Mouse (Mus musculus): ENCODE data around the gene Sulf2. TPM values are rescaled to one million over a fixed set of nuclear protein-coding genes. Genes with fewer than 3 reads are reported as not detected.

Sulf2 gene
- polyA plus RNA-seq, 1 experiment from 2014 or later, result 25.3 TPM

DNA sequence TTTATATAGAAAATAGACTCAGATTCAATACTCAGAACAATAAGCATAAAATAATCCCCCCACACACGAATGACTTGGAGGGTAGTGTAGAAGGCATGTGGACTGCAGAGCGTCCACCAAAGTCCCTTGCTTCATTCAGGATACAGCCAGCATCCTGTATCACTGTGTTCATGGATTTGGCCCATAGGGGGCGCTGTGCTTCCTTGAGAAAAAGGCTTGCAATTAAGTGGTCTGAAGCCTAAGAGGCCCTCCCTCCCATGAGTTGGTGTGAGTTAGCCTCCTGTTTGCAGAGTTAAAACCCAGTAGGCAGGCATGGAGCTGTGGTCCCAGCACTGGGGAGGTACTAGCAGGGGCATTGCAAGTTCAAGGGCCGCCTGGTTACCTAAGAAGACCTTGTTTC, 47.1 kb downstream of the Sulf2 start:
- Histone ChIP-seq H3K27me3 (no peaks in the 10 kb centered on the region), H3K9ac (no peak overlapping the region), H3K36me3 (ENCODE audit: poor library complexity, severe bottlenecking) (no peaks in the 10 kb centered on the region), H3K4me3 (no peak overlapping the region), H3K4me1 (peaks cover 21% of the 10 kb centered on the region), H3K9me3 (replicated peaks) (no peaks in the 10 kb centered on the region), H3K27ac (no peak overlapping the region), H3K4me2 (no peak overlapping the region)
- peak; percentile 57; the same call in 1 of the 2 replicates for ATAC-seq
- WGBS, result 16% methylated on average over 4 of the region's 4 CpGs

DNA sequence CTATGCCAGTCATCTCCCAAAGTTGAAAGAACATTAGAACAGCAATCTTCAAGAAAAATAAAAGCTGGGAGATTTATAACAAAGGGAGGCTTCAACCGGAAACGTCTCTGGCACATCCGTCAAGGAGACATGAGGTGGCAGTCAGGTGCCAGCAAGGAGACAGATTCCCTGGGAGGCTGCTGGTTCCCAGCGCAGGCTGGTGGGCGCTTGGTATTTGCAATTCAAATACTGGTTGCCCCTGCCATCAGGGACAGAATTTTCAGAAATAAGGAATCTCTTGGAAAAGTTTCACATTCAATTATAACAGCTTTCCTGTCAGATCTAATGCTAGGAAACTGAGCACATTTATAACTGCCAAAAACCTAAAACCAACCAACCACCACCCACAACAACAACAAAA, 47.6 kb downstream of the Sulf2 start:
- ATAC-seq, result no peak

DNA sequence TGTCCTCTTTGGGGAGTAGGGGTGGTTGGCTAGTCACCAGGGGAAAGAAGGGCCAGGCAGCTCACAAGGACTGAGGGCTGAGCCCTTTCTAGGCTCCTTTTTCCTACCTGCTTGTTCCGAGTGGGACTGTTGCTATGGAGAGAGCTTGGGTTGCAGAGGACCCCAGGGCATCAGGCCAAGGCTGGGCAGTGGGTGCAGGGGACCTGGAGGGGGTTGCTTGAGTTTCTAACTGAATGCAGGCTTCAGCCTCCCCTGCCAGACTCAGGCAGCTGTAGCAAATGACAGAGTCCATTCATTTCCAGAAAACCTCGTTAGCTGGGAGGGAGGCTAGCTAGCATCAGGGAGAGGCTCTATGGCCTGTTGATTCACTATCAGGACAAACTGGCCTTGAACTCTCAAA, 48.8 kb downstream of the Sulf2 start:
- H3K27me3 ChIP-seq, result no peaks in the 10 kb centered on the region
- no peak overlapping the region for H3K4me2 ChIP-seq
- no peaks in the 10 kb centered on the region for H3K36me3 ChIP-seq (ENCODE audit: poor library complexity, severe bottlenecking)
- H3K27ac ChIP-seq, result no peak overlapping the region
- WGBS, result 29% methylated on average over 2 of the region's 2 CpGs
- H3K4me1 ChIP-seq, result peaks cover 18% of the 10 kb centered on the region
- H3K9ac ChIP-seq, result no peak overlapping the region
- no peak for ATAC-seq
- no peak overlapping the region for H3K4me3 ChIP-seq
- no peaks in the 10 kb centered on the region for H3K9me3 ChIP-seq (replicated peaks)

More for the DNA sequence above, 47.6 kb downstream of the Sulf2 start:
- H3K9me3 ChIP-seq (replicated peaks), result no peaks in the 10 kb centered on the region
- no peaks in the 10 kb centered on the region for H3K27me3 ChIP-seq
- 68% methylated on average over 5 of the region's 5 CpGs for WGBS
- H3K4me3 ChIP-seq, result no peak overlapping the region
- no peak overlapping the region for H3K27ac ChIP-seq
- peaks cover 21% of the 10 kb centered on the region for H3K4me1 ChIP-seq
- H3K36me3 ChIP-seq (ENCODE audit: poor library complexity, severe bottlenecking), result no peaks in the 10 kb centered on the region
- H3K9ac ChIP-seq, result no peak overlapping the region
- no peak overlapping the region for H3K4me2 ChIP-seq

DNA sequence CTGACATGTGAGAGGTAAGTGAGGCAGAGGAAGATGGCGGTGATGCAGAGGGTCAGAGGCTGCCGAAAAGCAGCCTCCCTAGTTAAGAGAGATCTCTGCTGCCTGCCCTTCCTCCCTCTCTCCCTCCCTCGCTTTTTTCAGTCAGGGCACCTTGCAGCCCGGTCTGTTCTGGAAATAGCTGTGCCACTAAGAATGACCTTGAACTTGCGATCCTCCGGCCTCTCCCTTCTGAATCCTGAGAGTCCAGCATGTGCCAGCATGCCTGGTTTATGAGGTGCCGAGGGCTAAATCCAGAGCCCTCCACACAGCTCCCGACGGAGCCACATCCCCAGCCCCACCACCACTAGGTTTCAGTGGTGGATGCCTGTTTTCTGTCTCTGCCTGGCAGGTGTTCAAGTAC, 49.6 kb downstream of the Sulf2 start:
- H3K4me1 ChIP-seq, result peaks cover 18% of the 10 kb centered on the region
- no peak overlapping the region for H3K27ac ChIP-seq
- 81% methylated on average over 9 of the region's 9 CpGs for WGBS

DNA sequence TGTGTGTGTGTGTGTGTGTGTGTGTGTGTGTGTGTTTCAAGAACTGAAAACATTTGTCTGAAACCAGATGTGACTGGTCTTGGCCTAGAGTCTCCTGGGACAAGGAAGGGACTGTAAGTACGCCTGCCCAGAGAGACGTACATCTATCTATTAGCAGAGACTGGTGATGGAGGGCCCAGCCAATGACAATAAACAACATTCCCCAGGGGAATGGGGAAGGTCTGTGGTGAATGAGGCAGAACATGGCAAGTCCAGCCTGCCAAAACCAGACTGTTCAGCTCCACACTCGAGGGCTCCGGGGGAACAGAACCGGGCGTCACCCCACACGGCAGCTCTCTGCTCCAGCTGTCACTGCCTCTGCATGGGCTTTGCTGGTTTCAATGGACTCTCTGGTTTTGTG, 52.6 kb downstream of the Sulf2 start:
- Histone ChIP-seq H3K9ac (no peak overlapping the region), H3K4me1 (peaks cover 25% of the 10 kb centered on the region), H3K4me3 (no peak overlapping the region), H3K27me3 (no peaks in the 10 kb centered on the region), H3K4me2 (no peak overlapping the region), H3K27ac (no peak overlapping the region), H3K9me3 (replicated peaks) (no peaks in the 10 kb centered on the region), H3K36me3 (ENCODE audit: poor library complexity, severe bottlenecking) (no peaks in the 10 kb centered on the region)
- 84% methylated on average over 7 of the region's 7 CpGs for WGBS
- ATAC-seq, result no peak

More for the DNA sequence above, 49.6 kb downstream of the Sulf2 start:
- no peaks in the 10 kb centered on the region for H3K9me3 ChIP-seq (replicated peaks)
- no peak overlapping the region for H3K9ac ChIP-seq
- no peaks in the 10 kb centered on the region for H3K27me3 ChIP-seq
- H3K4me2 ChIP-seq, result no peak overlapping the region
- no peak overlapping the region for H3K4me3 ChIP-seq
- no peak for ATAC-seq
- H3K36me3 ChIP-seq (ENCODE audit: poor library complexity, severe bottlenecking), result no peaks in the 10 kb centered on the region

DNA sequence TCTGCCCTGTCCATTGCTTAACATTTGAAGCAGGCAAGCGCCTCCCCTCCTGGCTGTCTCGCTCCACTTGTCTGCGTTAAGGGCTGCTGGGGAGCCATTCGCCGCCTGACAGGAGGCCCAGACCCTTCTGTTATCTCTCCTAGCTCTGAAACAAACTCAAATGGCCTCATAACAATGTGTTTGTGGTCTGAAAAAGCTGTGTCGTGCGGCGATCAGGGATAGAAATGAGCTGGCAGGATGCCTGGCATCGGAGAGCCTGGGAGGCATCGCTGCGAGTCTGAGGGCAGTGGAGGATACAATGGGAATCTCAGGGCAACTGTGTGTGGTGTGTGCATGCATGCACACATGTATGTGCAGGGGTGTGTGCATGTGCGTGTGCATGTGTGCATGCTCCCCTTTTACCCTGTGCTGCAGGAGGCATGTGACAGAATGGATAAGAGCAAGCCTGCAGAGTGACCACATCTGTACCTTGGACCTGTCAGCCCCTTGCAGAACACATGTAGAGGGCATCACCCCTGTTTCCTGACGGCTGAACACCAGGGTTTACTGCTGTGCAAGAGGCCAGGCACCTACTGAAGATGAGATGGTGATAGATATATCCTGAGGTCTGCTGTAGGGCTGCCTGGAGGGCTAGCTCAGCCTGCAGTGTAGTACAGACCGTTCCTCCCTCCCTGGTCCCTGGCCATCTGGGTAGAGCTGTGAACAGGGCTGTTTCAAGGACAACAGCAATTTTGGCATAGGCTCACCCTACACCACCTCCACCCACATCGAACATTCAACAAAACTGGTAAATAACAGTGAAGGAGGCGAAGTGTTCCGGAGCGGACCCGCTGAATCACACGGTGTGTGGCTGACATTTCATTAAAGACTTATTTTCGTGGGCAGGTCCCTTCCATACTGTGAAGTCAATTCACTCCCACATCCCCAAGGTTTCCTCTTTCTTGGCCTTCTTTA, 54.9 kb downstream of the Sulf2 start:
- Histone ChIP-seq H3K27me3 (no peaks in the 10 kb centered on the region), H3K4me3 (no peak overlapping the region), H3K27ac (0 out of 2 replicates have a peak overlapping the region, but pooled peaks have one; percentile 14), H3K9me3 (replicated peaks) (no peaks in the 10 kb centered on the region), H3K4me2 (no peak overlapping the region), H3K36me3 (ENCODE audit: poor library complexity, severe bottlenecking) (no peaks in the 10 kb centered on the region), H3K4me1 (peaks cover 8% of the 10 kb centered on the region), H3K9ac (0 out of 2 replicates have a peak overlapping the region, but pooled peaks have one; percentile 23)
- 65% methylated on average over 21 of the region's 21 CpGs for WGBS
- no peak for ATAC-seq

DNA sequence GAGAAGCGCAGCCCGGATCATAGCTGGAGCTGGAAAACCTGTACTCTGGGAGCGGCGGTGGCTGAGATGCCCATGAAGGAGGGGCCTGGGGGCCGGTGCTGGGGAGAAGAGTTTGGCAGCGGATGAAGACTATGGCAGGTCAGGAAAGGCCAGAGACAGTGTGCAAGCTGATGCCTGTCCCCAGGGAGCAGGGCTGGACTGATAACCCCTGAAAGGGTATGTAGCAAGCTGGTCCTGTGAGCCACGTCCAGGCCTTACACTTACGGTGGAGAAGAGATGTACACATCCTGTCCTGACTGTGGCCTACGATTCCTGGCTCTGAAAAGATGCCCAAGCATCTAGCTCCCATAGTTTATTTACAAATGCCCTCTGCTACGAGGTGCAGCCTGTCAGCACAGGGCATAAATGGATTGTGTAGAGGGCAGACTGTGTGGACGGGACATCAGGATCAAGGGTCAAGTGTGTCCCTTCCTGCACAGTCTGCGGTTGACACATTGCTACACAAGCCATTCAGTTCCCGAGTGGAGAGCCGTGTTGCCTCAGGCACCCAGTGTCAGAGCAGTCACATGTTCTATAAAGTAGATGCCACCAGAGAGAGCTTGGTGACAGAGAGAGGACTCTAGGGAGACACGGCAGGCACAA, 57.0 kb downstream of the Sulf2 start:
- no peak overlapping the region for H3K27ac ChIP-seq
- WGBS, result 85% methylated on average over 15 of the region's 15 CpGs

DNA sequence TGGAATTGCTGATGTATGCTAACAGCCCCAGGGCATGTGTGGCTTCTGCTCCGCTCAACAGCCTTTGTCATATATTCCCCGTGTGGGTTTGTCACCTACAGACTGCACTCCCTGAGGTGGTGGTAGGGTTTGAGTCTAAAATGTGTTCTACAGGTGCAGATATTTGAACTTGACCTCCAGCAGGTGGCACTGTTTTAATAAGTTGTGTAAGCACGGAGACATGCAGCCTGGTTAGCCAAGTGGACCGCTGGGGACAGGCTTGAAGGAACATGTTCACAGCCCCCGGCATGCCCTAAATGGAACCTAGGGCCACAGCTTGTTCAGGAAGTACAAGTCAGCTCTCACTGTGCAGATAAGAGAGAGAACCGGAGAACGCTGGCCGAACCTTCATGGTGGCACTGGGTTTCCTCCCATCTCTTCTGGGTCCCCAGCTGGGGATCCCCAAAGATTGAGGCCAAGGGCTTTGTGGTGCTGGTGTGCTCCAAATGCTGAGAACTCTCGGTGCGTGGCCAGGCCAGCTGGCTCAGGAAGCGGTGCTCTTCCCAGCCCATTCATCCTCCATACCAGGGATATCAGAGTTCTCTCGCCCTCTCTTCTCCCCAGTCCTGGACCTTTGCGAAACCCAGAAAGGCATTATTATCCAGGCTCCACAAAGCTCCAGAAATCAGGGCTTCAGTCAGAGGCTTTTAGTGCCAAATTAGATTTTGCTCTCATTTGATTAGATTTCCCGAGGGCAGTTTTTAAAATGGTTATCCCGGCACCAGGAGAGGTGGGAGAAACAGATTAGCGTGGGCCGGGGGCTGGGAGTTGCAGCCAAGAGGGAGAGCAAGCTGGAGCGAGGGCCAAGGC, 57.8 kb downstream of the Sulf2 start:
- no peaks in the 10 kb centered on the region for H3K27me3 ChIP-seq
- no peak overlapping the region for H3K4me2 ChIP-seq
- H3K4me1 ChIP-seq, result peaks cover 8% of the 10 kb centered on the region
- H3K9me3 ChIP-seq (replicated peaks), result no peaks in the 10 kb centered on the region
- no peak overlapping the region for H3K4me3 ChIP-seq
- no peak for ATAC-seq
- 85% methylated on average over 18 of the region's 18 CpGs for WGBS
- no peak overlapping the region for H3K27ac ChIP-seq
- peaks cover 18% of the 10 kb centered on the region for H3K36me3 ChIP-seq (ENCODE audit: poor library complexity, severe bottlenecking)
- no peak overlapping the region for H3K9ac ChIP-seq

More for the DNA sequence above, 57.0 kb downstream of the Sulf2 start:
- no peaks in the 10 kb centered on the region for H3K27me3 ChIP-seq
- H3K4me1 ChIP-seq, result peaks cover 8% of the 10 kb centered on the region
- no peaks in the 10 kb centered on the region for H3K9me3 ChIP-seq (replicated peaks)
- no peak for ATAC-seq
- no peak overlapping the region for H3K9ac ChIP-seq
- no peak overlapping the region for H3K4me3 ChIP-seq
- H3K4me2 ChIP-seq, result no peak overlapping the region
- peaks cover 11% of the 10 kb centered on the region for H3K36me3 ChIP-seq (ENCODE audit: poor library complexity, severe bottlenecking)

DNA sequence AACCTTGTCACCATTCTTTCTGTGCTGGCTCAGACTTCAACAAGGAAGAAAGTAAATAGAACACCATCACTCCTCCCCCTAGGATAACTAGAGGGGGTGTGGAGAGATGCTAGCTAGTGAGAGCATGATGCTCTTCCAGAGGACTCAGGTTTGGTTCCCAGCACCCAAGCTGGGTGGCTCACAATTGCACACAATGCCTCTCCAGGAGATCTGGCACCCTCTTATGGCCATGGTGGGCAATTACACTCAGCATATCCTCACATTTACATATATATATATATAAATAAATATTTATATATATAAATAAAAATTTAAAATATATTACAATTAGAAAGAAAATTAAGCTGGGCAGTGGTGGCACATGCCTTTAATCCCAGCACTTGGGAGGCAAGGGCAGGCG, 58.6 kb downstream of the Sulf2 start:
- no peak overlapping the region for H3K4me3 ChIP-seq
- ATAC-seq, result no peak
- peaks cover 23% of the 10 kb centered on the region for H3K36me3 ChIP-seq (ENCODE audit: poor library complexity, severe bottlenecking)
- H3K27me3 ChIP-seq, result no peaks in the 10 kb centered on the region
- WGBS, result 100% methylated on average over 1 of the region's 1 CpGs
- no peaks in the 10 kb centered on the region for H3K9me3 ChIP-seq (replicated peaks)
- H3K4me1 ChIP-seq, result peaks cover 8% of the 10 kb centered on the region
- H3K4me2 ChIP-seq, result no peak overlapping the region
- no peak overlapping the region for H3K9ac ChIP-seq
- H3K27ac ChIP-seq, result no peak overlapping the region

DNA sequence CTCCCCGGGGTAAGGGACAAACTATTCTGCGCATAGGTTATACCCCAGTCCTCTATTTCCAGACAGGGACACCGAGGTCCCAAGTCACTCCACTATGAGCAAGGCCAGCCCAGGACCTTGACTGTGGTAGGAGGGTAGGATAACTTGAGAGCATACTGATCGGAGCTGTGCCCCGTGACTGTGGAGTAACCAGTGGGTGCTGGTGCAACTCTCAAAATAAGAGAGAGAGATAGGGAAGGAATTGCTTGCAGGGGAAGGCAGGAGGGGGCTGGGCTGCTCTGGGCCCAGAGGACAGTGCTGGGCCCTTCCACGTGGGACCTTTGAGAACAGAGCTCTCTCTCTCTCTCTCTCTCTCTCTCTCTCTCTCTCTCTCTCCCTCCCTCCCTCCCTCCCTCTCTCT, 59.2 kb downstream of the Sulf2 start:
- 92% methylated on average over 6 of the region's 6 CpGs for WGBS
- H3K9ac ChIP-seq, result no peak overlapping the region
- H3K9me3 ChIP-seq (replicated peaks), result no peaks in the 10 kb centered on the region
- no peaks in the 10 kb centered on the region for H3K27me3 ChIP-seq
- no peak overlapping the region for H3K4me2 ChIP-seq
- ATAC-seq, result no peak
- peaks cover 23% of the 10 kb centered on the region for H3K36me3 ChIP-seq (ENCODE audit: poor library complexity, severe bottlenecking)
- peaks cover 8% of the 10 kb centered on the region for H3K4me1 ChIP-seq
- no peak overlapping the region for H3K27ac ChIP-seq
- H3K4me3 ChIP-seq, result no peak overlapping the region

DNA sequence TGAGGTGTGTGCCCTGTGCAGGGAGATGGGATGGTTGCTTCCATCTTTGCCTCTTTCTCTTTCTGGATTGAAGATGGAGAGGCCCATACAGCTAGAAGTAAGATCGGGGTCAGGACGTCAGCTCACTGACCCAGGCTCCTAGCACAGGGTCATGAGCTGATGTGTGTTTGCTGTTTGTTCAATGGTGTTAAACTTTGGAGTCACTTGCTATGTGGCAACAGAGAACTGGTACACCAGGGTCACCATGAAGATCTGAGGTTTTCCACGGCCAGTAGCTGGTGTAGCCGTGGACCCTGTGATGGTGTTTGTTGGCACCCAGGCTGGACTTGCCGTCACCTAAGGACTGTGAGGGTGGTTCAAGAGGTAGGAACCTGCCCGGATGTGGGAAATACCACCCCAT, 63.1 kb downstream of the Sulf2 start:
- no peaks in the 10 kb centered on the region for H3K27me3 ChIP-seq
- ATAC-seq, result no peak
- 92% methylated on average over 6 of the region's 6 CpGs for WGBS
- no peak overlapping the region for H3K4me2 ChIP-seq
- no peaks in the 10 kb centered on the region for H3K9me3 ChIP-seq (replicated peaks)
- no peak overlapping the region for H3K4me3 ChIP-seq
- H3K9ac ChIP-seq, result no peak overlapping the region
- H3K4me1 ChIP-seq, result peaks cover 7% of the 10 kb centered on the region; the same call in 1 of the 2 replicates
- no peak overlapping the region for H3K27ac ChIP-seq
- peaks cover 23% of the 10 kb centered on the region for H3K36me3 ChIP-seq (ENCODE audit: poor library complexity, severe bottlenecking)

DNA sequence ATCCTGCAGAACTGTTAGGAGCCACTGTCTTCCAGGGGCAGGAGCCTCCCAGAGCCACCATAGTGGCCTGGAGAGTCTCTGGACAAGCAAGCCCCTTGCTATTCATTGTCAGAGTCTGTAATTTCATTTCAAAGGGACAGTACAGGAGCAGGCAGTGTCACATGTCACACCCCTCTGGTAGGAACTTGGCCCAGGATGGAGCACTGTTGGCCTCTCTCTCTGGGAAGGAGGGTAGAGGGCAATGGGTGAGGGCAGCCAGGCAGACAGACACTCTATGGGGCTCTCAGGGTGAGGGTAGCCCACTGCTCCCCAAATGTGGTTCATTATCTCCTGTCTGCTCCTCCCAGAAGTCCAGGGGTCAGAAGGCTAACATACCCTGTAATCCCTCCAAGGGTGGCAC, 63.9 kb downstream of the Sulf2 start:
- no peak for ATAC-seq
- Histone ChIP-seq H3K27me3 (no peaks in the 10 kb centered on the region), H3K36me3 (ENCODE audit: poor library complexity, severe bottlenecking) (peaks cover 26% of the 10 kb centered on the region), H3K27ac (no peak overlapping the region), H3K9ac (no peak overlapping the region), H3K4me1 (peaks cover 7% of the 10 kb centered on the region; the same call in 1 of the 2 replicates), H3K4me3 (no peak overlapping the region), H3K4me2 (no peak overlapping the region), H3K9me3 (replicated peaks) (no peaks in the 10 kb centered on the region)

Measured in forebrain, embryonic 13.5 days (tissue).